Mouse (Mus musculus) thymus, postnatal 10 days (tissue): Measurements from ENCODE around the gene Myl12a.

Source experiments
- DNase-seq, 2 experiments: peaks; one replicate each; pipeline ENCODE4 v3.0.0; 2021; ENCODE audit warnings: low spot score in 2 of 2

Myl12a gene

GRCm38 (mm10) chr17:71002744-71003094 is at the start of gene Myl12a:
Myl12a (minus strand) TSS chr17:71002878.
- DNase-seq, result no peak

- DNase-seq, result no peak
These were observed 46.6 kb upstream of the Myl12a start for GRCm38 (mm10) chr17:71049292-71049691.

GRCm38 (mm10) chr17:71046856-71047255 is 44.2 kb upstream of the Myl12a start:
- no peak for DNase-seq

GRCm38 (mm10) chr17:71045591-71045990 is 42.9 kb upstream of the Myl12a start:
- no peak for DNase-seq

- no peak for DNase-seq
These were observed 40.0 kb upstream of the Myl12a start for GRCm38 (mm10) chr17:71042645-71043044.

GRCm38 (mm10) chr17:71040582-71040880 is 37.9 kb upstream of the Myl12a start:
- DNase-seq, result no peak

GRCm38 (mm10) chr17:71039851-71040581 is 37.3 kb upstream of the Myl12a start:
- DNase-seq, result no peak

- no peak for DNase-seq
These were observed 36.1 kb upstream of the Myl12a start for GRCm38 (mm10) chr17:71038812-71039211.

GRCm38 (mm10) chr17:71037188-71037587 is 34.5 kb upstream of the Myl12a start:
- no peak for DNase-seq

- DNase-seq, result no peak
These were observed 31.8 kb upstream of the Myl12a start for GRCm38 (mm10) chr17:71034472-71034871.

GRCm38 (mm10) chr17:71032719-71033118 is 30.0 kb upstream of the Myl12a start:
- DNase-seq, result no peak

- DNase-seq, result no peak
These were observed 24.5 kb upstream of the Myl12a start for GRCm38 (mm10) chr17:71027186-71027585.

- no peak for DNase-seq
These were observed 23.2 kb upstream of the Myl12a start for GRCm38 (mm10) chr17:71025922-71026321.

- DNase-seq, result no peak
These were observed 21.4 kb upstream of the Myl12a start for GRCm38 (mm10) chr17:71024071-71024470.

- no peak for DNase-seq
These were observed 20.2 kb upstream of the Myl12a start for GRCm38 (mm10) chr17:71022841-71023240.

- DNase-seq, result no peak
These were observed 17.2 kb upstream of the Myl12a start for GRCm38 (mm10) chr17:71019860-71020259.

- no peak for DNase-seq
These were observed 16.6 kb upstream of the Myl12a start for GRCm38 (mm10) chr17:71019309-71019655.

- no peak for DNase-seq
These were observed 16.1 kb upstream of the Myl12a start for GRCm38 (mm10) chr17:71018616-71019308.

- DNase-seq, result no peak
These were observed 15.5 kb upstream of the Myl12a start for GRCm38 (mm10) chr17:71018151-71018550.

- DNase-seq, result no peak
These were observed 14.8 kb upstream of the Myl12a start for GRCm38 (mm10) chr17:71017457-71017998.

GRCm38 (mm10) chr17:71014911-71015310 is 12.2 kb upstream of the Myl12a start:
- no peak for DNase-seq

- DNase-seq, result no peak
These were observed 10.4 kb upstream of the Myl12a start for GRCm38 (mm10) chr17:71013105-71013504.

- DNase-seq, result no peak
These were observed 9.4 kb upstream of the Myl12a start for GRCm38 (mm10) chr17:71011931-71012662.
